Mouse (Mus musculus) liver, adult 2 months (tissue): Measurements from ENCODE around the gene Olfr1174-ps.

Source experiments
- CTCF ChIP-seq: fragments of 200-500 bp; IDR thresholded peaks from 2 replicates; pipeline ENCODE4 v1.5.1; 2011; ENCODE audit warnings: low read depth, low read length, control low read depth
- POLR2A ChIP-seq: fragments of 200-500 bp; IDR thresholded peaks from 2 replicates; pipeline ENCODE4 v1.6.1; 2011; ENCODE audit warnings: low read length, control low read depth; ENCODE audit not compliant: insufficient read depth; ENCODE audit errors: extremely low read depth

- TF ChIP-seq CTCF, result no peak
- TF ChIP-seq POLR2A, result no peak
These were observed 12.2 kb upstream of the Olfr1174-ps start, which contains the start of gene Olfr1175-ps for GRCm38 (mm10) chr2:88327115-88327514.
